Mouse (Mus musculus) common myeloid progenitor, adult 5-6 weeks (primary cell): ENCODE results near the gene Hnrnpu. TPM values are rescaled to one million over a fixed set of nuclear protein-coding genes. Genes with fewer than 3 reads are reported as not detected.
"Not testable (repeated sequence)": the region's sequence is repeated elsewhere in the genome, so short reads cannot be mapped to it uniquely, and the experiment has no call there.

Experiments used
- ATAC-seq: replicated peaks from 2 replicates; pipeline ENCODE4 v1.8.0; 2016; ENCODE audit warnings: low read depth, mild to moderate bottlenecking, moderate TSS enrichment, inconsistent platforms; ENCODE audit not compliant: poor library complexity, severe bottlenecking
- total RNA-seq: library from RNA; stranded (forward); fragments of 200-1000, 187-1606 nt; gene quantifications from 2 replicates; pipeline ENCODE4 v1.2.3, GENCODE M21; 2017

Hnrnpu gene
- total RNA-seq, 1 experiment from 2014 or later: 786 TPM

GRCm38 (mm10) chr1:178318002-178318388, 19.6 kb downstream of the Hnrnpu start:
- ATAC-seq: peak; percentile 57

DNA sequence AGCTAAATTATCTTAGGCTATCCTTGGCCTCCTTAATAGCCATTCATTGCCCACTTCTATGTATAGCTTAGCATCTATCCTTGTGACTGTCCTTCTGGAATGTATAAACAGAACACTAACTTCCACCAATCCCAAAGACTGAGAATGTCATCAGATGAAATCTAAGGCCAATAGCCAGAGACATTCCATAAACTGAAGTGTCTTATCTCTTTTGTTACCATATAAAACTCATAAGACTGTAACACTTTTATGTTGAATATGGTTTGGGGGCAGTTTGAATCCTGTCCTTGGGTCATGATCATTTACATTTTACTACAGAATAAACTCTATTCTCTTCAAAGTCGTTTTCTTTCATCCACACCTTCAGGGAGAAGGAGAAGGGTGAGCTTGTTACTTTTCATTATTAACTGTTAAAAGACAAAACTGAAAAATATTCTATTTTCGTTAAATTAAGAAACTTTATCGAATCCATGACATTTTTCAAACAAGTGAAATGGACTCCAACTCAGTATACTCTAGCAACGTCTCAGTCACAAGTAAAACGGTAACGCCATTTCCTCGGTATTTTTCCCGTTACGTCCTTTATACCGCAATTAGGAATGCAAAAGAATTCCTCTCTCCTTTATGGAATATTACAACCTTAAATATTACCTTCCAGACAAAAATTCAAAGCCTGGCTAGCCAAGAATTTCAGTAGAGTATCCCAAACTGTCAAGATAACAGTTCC, 20.2 kb downstream of the Hnrnpu start:
- no peak for ATAC-seq

DNA sequence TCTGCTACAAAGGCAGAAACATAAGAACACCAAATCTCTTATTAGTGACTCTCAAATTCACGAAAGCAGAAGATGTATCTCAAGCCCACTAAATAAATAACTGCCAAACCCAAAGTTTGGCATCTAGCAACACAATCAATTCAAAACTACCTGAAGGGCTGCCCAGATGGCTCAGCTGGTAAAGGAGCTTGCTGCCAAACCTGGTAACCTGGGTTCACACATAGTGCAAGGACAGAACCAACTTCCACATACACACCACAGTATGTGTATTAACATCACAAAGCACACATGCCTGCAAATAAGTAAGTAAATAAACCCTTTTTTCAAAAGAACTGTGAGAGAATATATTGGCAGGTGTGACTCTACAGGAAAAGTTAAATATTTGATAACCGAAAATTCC, 23.4 kb downstream of the Hnrnpu start:
- no peak for ATAC-seq

DNA sequence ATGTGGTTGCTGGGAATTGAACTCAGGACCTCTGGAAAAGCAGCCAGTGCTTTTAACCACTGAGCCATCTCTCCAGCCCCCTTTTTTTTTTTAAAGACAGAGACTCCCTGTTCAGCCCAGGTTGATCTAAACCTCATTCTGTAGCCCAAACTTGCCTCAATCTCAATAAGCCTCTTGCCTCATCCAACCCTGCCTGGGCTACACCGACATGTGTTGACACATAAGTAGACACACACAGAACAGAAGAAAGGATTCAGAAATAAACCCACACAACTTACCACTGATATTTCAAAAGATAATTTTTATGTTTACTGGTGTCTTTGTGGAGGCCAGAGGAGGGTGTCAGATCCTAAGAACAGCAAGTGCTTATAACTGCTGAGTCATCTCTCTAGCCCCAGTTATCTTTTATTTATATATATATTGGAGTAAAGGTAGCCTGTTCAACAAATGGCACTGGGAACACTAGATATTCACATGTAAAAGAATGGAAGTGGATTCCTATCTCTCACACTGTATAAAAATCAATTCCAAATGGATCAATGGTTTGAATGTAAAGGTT, 24.5 kb downstream of the Hnrnpu start:
- ATAC-seq: no peak; the same call in 1 of the 2 replicates

GRCm38 (mm10) chr1:178310128-178310527, 27.5 kb downstream of the Hnrnpu start:
- no peak for ATAC-seq

GRCm38 (mm10) chr1:178309487-178309886, 28.1 kb downstream of the Hnrnpu start:
- no peak for ATAC-seq

DNA sequence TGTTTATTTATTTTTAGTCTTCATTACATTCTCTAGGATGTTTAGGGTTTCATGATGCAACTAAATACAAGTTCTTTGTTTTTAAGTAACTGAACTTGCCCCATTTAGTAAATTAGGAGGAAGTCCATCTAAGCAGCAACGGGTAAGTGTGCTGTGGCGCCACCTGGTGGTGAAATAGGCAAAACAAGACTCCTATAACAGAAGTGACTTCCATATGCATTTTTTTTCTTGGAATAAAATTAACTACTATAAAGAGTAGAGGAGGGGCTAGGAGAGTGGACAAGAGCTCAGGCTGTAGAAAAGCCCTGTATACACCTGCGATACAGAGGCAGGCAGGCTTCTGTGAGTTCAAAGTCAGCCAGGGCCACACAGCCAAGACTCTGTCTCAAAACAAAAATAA, 34.2 kb downstream of the Hnrnpu start:
- ATAC-seq: peak; percentile 83

DNA sequence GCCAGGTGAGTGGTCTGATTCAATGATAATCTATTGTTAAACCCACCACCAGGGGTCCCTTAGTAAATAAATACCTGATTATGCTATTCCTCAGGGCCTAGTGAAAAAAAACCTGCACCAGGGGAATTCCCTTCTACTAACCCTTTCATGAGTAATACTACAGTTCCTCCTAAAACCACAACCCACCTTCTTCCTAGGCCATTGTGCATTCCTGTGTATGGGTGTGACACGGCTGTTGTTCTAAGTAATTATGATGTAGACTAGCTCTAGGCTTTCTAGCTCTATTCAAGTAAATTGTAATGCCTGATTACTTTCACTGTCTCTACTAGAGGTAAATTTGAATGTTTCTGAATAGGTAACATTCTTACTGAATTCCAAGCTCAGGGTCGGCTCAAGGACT, 36.3 kb downstream of the Hnrnpu start:
- not testable (repeated sequence) for ATAC-seq

DNA sequence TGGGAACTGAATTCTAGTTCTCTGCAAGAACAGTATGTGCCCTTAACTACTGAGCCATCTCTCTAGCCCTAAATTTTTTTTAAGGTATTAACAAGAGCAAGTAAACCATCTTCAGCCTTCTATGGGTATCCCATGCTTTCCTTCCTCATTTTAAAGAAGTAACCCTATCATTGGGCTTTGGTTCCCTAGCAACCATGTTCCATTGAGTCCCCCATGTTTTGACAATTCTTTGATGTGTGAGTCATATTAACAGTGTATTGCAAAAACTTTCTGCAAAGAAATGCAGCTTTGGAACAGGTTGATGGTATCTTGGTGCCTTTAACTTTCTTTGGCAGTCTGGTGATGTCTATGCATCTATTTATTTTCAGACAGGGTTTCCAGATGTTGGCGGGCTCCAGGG, 43.5 kb downstream of the Hnrnpu start:
- ATAC-seq: no peak

DNA sequence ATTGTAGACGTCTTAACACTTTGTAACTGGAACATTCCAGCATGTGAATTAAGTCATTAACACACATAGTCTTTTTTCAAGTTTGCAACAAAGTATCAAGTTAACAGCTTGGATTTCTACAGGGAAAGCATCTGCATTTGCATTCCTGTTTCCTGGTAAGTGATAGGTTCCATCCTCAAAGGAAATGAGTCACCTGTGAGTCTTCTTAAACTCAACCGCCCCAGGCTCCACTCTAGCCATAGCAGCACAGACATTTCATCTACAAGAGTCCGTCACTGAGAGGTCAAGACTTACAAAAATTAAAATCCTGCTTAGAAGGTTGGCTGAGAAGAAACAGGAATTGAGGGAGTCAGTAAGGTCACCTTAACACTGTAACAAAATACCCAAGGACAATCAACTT, 45.9 kb downstream of the Hnrnpu start:
- no peak for ATAC-seq

DNA sequence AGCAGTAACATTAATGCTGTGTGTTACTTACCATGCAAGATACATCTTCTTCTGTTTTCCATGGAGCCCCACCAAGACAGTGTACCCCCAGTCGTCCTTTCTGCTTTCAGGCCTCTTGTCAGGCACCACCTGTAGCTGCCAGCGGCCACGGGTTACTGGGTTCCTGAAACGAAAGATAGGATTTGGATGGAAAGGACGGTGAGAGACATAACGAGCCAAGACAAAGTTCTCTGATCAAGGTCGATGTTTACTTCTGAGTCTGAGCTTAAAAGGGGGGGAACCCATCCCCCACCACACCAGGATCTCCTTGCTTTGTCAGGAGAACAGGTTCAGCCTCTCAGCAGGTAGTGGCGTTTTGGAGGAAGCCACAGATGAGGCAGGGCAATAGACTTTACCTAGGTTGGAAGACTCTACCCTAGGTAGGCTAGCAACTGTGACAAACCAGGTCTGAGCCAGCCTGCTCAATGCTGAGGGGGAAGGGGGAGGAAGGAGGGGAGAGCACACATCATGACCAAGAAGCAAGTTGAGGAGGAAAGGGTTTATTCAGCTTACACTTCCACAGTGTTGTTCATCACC, 49.9 kb downstream of the Hnrnpu start:
- ATAC-seq: no peak

- ATAC-seq: no peak
Observed at GRCm38 (mm10) chr1:178283946-178284720, 53.5 kb downstream of the Hnrnpu start.

DNA sequence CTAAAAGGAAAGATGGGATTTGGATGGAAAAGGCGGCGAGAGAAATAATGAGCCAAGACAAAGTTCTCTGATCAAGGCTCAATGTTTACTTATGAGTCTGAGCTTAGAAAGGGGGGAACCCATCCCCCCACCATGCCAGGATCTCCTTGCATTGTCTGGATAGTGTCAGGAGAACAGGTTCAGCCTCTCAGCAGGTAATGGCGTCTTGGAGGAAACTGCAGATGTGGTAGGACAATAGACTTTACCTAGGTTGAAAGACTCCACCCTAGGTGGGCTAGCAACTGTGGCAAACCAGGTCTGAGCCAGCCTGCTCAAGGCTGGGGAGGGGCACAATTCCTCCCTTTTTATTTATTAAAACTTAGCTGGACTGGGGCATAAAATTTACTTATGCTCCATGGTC, 54.3 kb downstream of the Hnrnpu start:
- not testable (repeated sequence) for ATAC-seq

- peak; percentile 71 for ATAC-seq
Observed at GRCm38 (mm10) chr1:178276054-178276911, 61.3 kb downstream of the Hnrnpu start.

GRCm38 (mm10) chr1:178275738-178276053, 61.9 kb downstream of the Hnrnpu start:
- no peak for ATAC-seq

DNA sequence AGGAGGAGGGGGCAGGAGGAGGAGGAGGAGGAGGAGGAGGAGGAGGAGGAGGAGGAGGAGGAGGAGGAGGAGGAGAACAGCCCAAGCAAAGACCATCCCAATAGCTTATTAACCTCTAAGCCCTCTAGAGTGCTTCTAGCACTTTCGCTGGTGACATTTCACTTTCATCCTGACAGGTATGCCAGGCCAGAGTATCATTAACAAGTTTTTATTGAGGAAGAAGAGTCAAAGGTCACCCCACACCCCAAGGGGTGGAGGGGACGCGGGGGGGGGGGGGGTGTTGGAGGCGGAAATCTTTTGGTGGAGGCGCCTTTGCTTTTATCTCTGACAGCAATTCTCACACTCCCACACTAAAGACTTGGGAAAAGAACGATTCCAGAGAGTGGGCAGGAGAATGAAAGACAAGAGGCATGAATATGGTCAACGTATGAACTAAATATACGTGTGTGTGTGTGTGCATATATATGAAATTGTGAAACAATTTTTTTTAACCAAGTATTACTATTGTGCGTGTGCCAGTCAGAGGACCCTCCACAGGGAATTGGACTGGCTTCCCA, 62.3 kb downstream of the Hnrnpu start:
- no peak for ATAC-seq
